Mouse (Mus musculus): ENCODE measurements around the gene Myo9b.

Gene Myo9b

GRCm38 (mm10) chr8:71366771-71367528 is 94.4 kb downstream of the Myo9b start, which contains the start of gene Use1:
Gene Use1 (plus strand): TSS chr8:71366848.
- in situ Hi-C loops (cut with MboI, MseI), result no loop called here

DNA sequence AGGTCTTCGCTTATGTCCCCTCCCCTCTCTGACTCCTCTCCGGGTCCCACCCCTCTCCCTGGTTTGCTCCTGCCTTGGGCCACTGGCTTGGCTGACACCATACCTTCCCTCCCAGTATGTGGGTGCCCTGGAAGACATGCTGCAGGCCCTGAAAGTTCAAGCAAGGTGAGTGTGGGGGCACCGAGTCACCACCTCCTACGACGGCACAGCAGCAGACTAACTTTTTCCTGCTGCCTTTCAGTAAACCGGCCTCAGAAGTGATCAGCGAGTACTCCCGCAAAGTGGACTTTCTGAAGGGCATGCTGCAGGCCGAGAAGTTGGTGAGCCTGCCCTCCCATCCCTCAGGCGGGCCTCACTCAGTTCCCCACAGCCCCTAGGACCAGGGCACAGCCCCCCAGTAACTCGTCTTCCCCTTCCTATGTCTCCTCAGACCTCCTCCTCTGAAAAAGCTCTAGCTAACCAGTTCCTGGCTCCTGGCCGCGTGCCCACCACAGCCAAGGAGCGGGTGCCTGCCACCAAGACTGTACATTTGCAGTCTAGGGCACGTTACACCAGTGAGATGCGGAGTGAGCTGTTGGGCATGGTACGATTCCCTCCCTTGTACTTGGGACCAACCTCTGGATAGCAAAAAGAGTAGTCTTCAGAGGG is 95.1 kb downstream of the Myo9b start:
- in situ Hi-C loops (cut with MboI, MseI), result no loop called here

GRCm38 (mm10) chr8:71368366-71368765 is 95.9 kb downstream of the Myo9b start:
- in situ Hi-C loops (cut with MboI, MseI), result no loop called here

DNA sequence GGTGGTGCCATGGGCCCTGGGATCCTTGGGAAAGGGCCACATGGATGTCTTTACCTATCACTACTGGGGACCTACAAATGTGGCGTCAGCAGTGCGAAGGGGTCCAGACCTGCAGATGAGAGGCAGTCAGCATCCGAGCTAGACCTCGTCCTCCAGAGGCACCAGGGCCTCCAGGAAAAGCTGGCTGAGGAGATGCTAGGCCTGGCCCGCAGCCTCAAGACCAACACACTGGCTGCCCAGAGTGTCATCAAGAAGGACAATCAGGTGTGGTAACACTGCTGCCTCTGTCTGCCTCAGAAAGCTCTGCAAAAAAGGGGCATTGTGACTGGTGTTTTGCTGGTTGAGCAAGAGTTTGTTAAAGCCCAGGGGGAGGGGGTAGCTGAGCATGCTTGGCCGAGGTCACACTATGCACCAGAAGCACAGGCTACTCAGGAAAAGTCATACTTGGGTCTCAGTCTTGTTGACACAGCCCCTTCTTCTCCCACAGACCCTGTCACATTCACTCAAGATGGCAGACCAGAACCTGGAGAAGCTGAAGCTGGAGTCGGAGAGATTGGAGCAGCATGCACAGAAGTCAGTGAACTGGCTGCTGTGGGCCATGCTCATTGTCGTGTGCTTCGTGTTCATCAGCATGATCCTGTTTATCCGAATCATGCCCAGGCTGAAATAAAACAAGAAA is 96.7 kb downstream of the Myo9b start:
- in situ Hi-C loops (cut with MboI, MseI), result no loop called here

GRCm38 (mm10) chr8:71370711-71371235 is 98.3 kb downstream of the Myo9b start:
- in situ Hi-C loops (cut with MboI, MseI), result loop anchor here in 1 of 2 experiments (5.0 kb wide), 3 partner anchors 37 to 473 kb away; partner anchors contain the start of genes Ankle1, Dda1 and Rpl18a

- in situ Hi-C loops (cut with MboI, MseI), result loop anchor here in 1 of 2 experiments (5.0 kb wide), 3 partner anchors 36 to 474 kb away; partner anchors contain the start of genes Ankle1, Dda1 and Rpl18a
Observed at GRCm38 (mm10) chr8:71371236-71371848, 98.8 kb downstream of the Myo9b start, which contains the start of gene Ocel1. Gene Ocel1 (plus strand): TSS chr8:71371298.

GRCm38 (mm10) chr8:71372427-71372826 is 99.9 kb downstream of the Myo9b start:
- in situ Hi-C loops (cut with MboI, MseI), result loop anchor here in 1 of 2 experiments (5.0 kb wide), 3 partner anchors 35 to 475 kb away; partner anchors contain the start of genes Ankle1, Dda1 and Rpl18a

GRCm38 (mm10) chr8:71373000-71373399 is 100.5 kb downstream of the Myo9b start:
- in situ Hi-C loops (cut with MboI, MseI), result loop anchor here in 1 of 2 experiments (5.0 kb wide), 3 partner anchors 34 to 476 kb away; partner anchors contain the start of genes Ankle1, Dda1 and Rpl18a

- in situ Hi-C loops (cut with MboI, MseI), result loop anchor here in 1 of 2 experiments (5.0 kb wide), 3 partner anchors 33 to 477 kb away; partner anchors contain the start of genes Ankle1, Dda1 and Rpl18a
Observed at GRCm38 (mm10) chr8:71374616-71375206, 102.2 kb downstream of the Myo9b start.

- in situ Hi-C loops (cut with MboI, MseI), result no loop called here
Observed at GRCm38 (mm10) chr8:71375581-71376422, 103.3 kb downstream of the Myo9b start.

DNA sequence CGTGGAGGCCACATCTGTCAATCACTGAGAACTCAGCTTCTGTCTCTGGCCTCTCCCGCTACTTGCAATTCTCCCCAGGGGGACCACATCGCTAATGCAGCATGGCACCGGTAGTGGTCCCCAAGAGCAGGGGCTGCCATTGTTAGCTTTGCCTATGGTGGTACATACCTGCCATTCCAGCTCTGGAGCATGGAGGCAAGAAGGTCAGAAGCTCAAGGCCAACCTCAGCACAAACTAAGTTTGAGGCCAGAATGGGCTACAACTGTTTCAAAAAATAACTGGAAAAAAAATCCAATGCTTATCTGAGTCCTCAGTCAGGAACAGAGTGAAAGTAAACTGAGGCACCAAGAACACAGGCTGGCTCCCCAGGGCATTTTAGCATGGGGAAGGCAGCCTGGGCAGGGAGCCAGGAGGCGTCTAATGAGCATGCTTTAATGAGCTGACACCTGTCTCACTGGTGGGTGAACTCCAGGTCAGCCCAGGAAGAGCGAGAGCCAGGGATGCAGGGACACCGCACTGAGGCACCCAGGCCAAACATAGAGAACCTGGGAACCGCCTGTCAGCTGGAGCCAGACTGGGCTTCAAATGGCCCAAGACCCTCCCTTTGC is 104.0 kb downstream of the Myo9b start:
- in situ Hi-C loops (cut with MboI, MseI), result no loop called here

- in situ Hi-C loops (cut with MboI, MseI), result no loop called here
Observed at GRCm38 (mm10) chr8:71379008-71379407, 106.5 kb downstream of the Myo9b start.

GRCm38 (mm10) chr8:71379512-71380075 is 107.1 kb downstream of the Myo9b start:
- in situ Hi-C loops (cut with MboI, MseI), result no loop called here

DNA sequence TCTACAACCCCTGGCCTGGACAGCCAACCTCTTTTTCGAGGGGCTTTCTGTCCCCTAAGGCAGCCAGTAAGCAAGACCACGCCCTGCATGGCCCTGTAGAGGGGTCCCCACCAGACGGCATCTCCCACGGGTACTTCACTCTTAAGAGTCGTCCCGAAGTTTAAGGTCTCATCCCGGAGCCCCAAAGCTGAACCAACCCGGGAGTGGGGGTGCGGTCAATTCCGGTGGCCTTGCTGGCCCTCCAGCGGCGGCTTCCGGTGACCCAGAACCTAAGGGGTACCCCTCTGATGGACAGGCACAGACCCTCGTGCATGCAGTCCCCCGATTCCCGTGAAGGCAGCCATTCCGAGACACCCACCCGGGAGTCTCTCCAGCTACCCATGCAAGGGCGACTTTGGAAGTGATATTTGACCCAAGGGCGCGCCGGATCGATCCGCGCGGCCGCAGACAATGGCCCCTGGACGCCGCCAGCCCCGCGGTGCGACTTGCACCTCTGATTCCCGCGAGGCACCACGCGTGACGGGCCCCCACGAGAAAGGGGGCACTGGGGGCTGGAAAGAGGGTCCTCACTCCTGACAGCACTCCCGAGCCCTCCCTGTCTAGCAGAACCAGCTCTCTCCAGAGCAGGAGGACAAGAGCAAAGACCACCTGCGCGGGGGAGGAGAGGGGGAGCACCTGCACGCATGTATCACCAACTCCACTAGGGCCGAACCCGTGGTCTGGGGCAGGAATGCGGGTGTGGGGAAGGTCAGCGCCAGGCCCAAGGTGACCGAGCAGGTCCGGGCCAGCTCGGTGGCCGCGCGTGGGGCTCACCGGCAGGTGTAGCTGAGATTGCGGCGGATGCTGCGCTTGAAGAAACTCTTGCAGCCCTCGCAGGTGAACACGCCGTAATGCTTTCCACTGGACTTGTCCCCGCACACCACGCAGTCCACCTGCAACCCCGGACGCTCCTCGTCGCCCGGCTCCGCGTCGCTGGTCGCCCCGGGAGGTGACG is 108.0 kb downstream of the Myo9b start:
- in situ Hi-C loops (cut with MboI, MseI), result no loop called here

GRCm38 (mm10) chr8:71381421-71381970 is 109.0 kb downstream of the Myo9b start, which contains the start of gene Nr2f6:
Gene Nr2f6 (minus strand): TSS chr8:71381960.
- in situ Hi-C loops (cut with MboI, MseI), result no loop called here

DNA sequence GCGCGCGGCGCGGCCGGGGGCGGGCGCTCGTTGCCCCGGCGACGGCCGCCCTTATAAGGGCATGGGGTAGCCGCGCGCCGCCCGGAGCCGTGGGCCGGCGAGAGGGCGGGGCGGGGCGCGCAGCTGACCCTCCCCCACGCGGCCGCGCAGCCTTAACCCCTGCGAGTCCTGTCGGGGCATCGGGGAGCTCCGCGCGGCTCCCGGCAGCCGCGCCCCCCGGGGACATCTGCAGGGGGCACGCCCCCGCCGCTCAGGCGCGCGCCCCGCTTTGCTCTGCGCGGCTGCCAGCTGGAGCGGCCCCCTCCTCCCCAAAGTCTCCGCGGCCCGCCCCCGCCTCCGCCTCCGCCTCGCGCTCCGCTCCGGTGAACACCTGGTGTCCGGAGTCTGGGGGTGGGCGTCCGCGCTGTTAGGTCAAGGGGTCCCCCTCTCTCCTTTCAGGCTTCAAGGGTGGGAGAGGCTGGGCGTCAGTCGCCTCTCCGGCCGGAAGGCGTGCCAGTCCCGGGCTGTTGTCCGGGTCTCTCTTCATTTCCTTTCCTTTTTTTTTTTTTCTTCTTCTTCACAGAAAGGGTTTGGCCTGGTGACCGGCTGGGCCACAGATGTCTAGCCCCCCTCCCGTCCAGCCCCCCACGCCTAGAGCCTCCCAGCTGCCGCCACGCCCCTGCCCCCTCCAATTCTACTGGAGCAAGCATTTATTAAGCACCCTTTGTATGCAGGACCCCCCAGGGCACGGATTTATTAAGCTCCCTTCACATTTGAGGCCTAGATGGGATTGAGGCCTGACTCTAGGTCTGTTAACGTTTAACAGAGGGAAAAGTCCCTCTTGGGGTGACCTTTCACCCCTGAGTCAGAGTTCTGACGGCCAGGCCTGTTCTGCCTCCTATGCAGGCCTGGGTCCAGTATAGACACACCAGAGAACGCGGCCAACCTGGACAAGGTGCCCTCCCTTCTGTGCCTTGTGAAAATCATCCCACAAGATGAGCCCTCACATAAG is 109.8 kb downstream of the Myo9b start:
- in situ Hi-C loops (cut with MboI, MseI), result no loop called here
